ENCODE assay signal across 24 mouse cellular contexts in genomic region chr5:42125562-42125961, GRCm38 (mm10). TPM values are rescaled to one million over a fixed set of nuclear protein-coding genes. Genes with fewer than 3 reads are reported as not detected.
DNase-seq lines count a peak whose midpoint lies in the region; ATAC-seq lines count a peak whose summit lies in the region.
"Had no signal": no experiment of that assay in that cellular context is flagged by ENCODE, and none has a peak within 500 bp of the region (broad histone marks: within the 10 kb centered on the region; RNA-seq: fewer than 3 reads in every experiment).

No protein-coding gene starts in this region.

- no peaks in the 10 kb centered on the region for H3K36me3 ChIP-seq in kidney, embryonic 14.5 days (ENCODE audit: control insufficient read depth, insufficient read depth, low read length)
- no peaks in the 10 kb centered on the region for H3K36me3 ChIP-seq in kidney, embryonic 16.5 days (ENCODE audit: insufficient read depth, low read length)
- H3K36me3 ChIP-seq: embryonic facial prominence, embryonic 10.5 days; embryonic facial prominence, embryonic 12.5 days; forebrain, embryonic 10.5 days; forebrain, embryonic 12.5 days; G1E had no signal

- no peaks in the 10 kb centered on the region for H3K4me1 ChIP-seq in kidney, embryonic 14.5 days (ENCODE audit: control insufficient read depth, insufficient read depth, low read length)
- H3K4me1 ChIP-seq in kidney, embryonic 16.5 days (ENCODE audit: insufficient read depth, low read length), result no peaks in the 10 kb centered on the region
- H3K4me1 ChIP-seq: embryonic facial prominence, embryonic 10.5 days; embryonic facial prominence, embryonic 12.5 days; forebrain, embryonic 10.5 days; forebrain, embryonic 12.5 days had no signal

- no peaks in the 10 kb centered on the region for H3K9me3 ChIP-seq in kidney, embryonic 14.5 days (ENCODE audit: control insufficient read depth, low read length)
- H3K9me3 ChIP-seq in kidney, embryonic 16.5 days (ENCODE audit: low read length), result no peaks in the 10 kb centered on the region
- H3K9me3 ChIP-seq: embryonic facial prominence, embryonic 10.5 days; embryonic facial prominence, embryonic 12.5 days; forebrain, embryonic 10.5 days; forebrain, embryonic 12.5 days; G1E had no signal

- H3K4me2 ChIP-seq in kidney, embryonic 14.5 days (replicated peaks; ENCODE audit: low read depth, low read length), result no peak overlapping the region
- H3K4me2 ChIP-seq in kidney, embryonic 16.5 days (replicated peaks; ENCODE audit: low read depth, low read length), result no peak overlapping the region
- H3K4me2 ChIP-seq: embryonic facial prominence, embryonic 12.5 days; forebrain, embryonic 12.5 days had no signal

- no peak overlapping the region for H3K27ac ChIP-seq in kidney, embryonic 14.5 days (ENCODE audit: low read depth, low read length)
- no peak overlapping the region for H3K27ac ChIP-seq in kidney, embryonic 16.5 days (ENCODE audit: low read length)
- H3K27ac ChIP-seq: embryonic facial prominence, embryonic 10.5 days; embryonic facial prominence, embryonic 12.5 days; forebrain, embryonic 10.5 days; forebrain, embryonic 12.5 days had no signal

- no peak overlapping the region for H3K4me3 ChIP-seq in kidney, embryonic 14.5 days (ENCODE audit: low read length)
- no peak overlapping the region for H3K4me3 ChIP-seq in kidney, embryonic 16.5 days (ENCODE audit: low read length)
- H3K4me3 ChIP-seq: embryonic facial prominence, embryonic 10.5 days; embryonic facial prominence, embryonic 12.5 days; erythroblast, embryonic 14.5 days; forebrain, embryonic 10.5 days; forebrain, embryonic 12.5 days had no signal

- peak; percentile 39; the same call in 1 of the 2 replicates for ATAC-seq in kidney, embryonic 14.5 days (ENCODE audit: low FRiP score, low TSS enrichment)
- ATAC-seq in kidney, embryonic 16.5 days (ENCODE audit: low FRiP score, low TSS enrichment), result peak; percentile 57
- ATAC-seq: CD4-positive, CD25-positive, alpha-beta regulatory T cell, adult 4 months; forebrain, embryonic 14.5 days; forebrain, embryonic 16.5 days had no signal

- DNase-seq in kidney, postnatal 14 days, result no peak
- no peak for DNase-seq in kidney, adult 18-20 months
- peak; percentile 72 for DNase-seq in Muller cell, postnatal 12 days (ENCODE audit: inconsistent ontology term)
- no peak for DNase-seq in lung, postnatal 10 days
- DNase-seq: adrenal gland, adult 2 months; adrenal gland, postnatal 10 days; adrenal gland, postnatal 25 days; B cell, adult 2 months; cerebellum, adult 11-12 months; cerebellum, adult 9-10 months; cerebellum, postnatal 25 days had no signal

- no peaks in the 10 kb centered on the region for H3K27me3 ChIP-seq in kidney, embryonic 14.5 days (ENCODE audit: control insufficient read depth, insufficient read depth, low read length)
- no peaks in the 10 kb centered on the region for H3K27me3 ChIP-seq in kidney, embryonic 16.5 days (ENCODE audit: insufficient read depth, low read length)
- H3K27me3 ChIP-seq: CH12.LX; embryonic facial prominence, embryonic 12.5 days; forebrain, embryonic 12.5 days had no signal

- no peak overlapping the region for H3K9ac ChIP-seq in kidney, embryonic 14.5 days (ENCODE audit: low read depth, low read length)
- no peak overlapping the region for H3K9ac ChIP-seq in kidney, embryonic 16.5 days (replicated peaks; ENCODE audit: low read length)
- H3K9ac ChIP-seq: embryonic facial prominence, embryonic 12.5 days; forebrain, embryonic 12.5 days had no signal

RNA-seq across cellular contexts. Expression of gene Gm16223, which starts 57.8 kb away (rescaled TPM):
- not detected in 2 replicates for polyA plus RNA-seq in kidney, embryonic 14.5 days (2014; fragmentation: Nextera tagmentation; extraction: Ambion mirVana)
- not detected in 2 replicates for polyA plus RNA-seq in kidney, embryonic 16.5 days (2015; fragmentation: Nextera tagmentation; extraction: Ambion mirVana)
- polyA plus RNA-seq: adrenal gland, adult 2 months; CD4-positive, CD25-positive, alpha-beta regulatory T cell, adult 4 months; embryonic facial prominence, embryonic 10.5 days; embryonic facial prominence, embryonic 12.5 days; embryonic facial prominence, embryonic 14.5 days; erythroblast, embryonic 14.5 days; forebrain, embryonic 10.5 days; forebrain, embryonic 16.5 days; G1E had no signal
